Mouse (Mus musculus): ENCODE data around the gene Vamp2.

GRCm38 (mm10) chr11:69106299-69106698 lies 18.0 kb downstream of the Vamp2 start:
- TF ChIP-seq POLR2AphosphoS2 (IDR thresholded peaks at IDR 0.05; ENCODE audit: insufficient read length, low read depth) (no peak), POLR2A (IDR thresholded peaks at IDR 0.05; ENCODE audit: insufficient read length, low read depth) (no peak), E2F4 (IDR thresholded peaks at IDR 0.05; ENCODE audit: insufficient read depth) (no peak), USF1 (IDR thresholded peaks at IDR 0.05; ENCODE audit: low read depth) (no peak), MYOG (IDR thresholded peaks at IDR 0.05; ENCODE audit: control insufficient read depth in 1 of 3, insufficient read depth in 1 of 3, insufficient read length in 2 of 3, low read depth in 2 of 3) (no peak), TCF3 (IDR thresholded peaks at IDR 0.05; ENCODE audit: insufficient read length, low read depth) (no peak), MAX (IDR thresholded peaks at IDR 0.05; ENCODE audit: low read depth) (no peak), MYOD1 (IDR thresholded peaks at IDR 0.05; ENCODE audit: control insufficient read depth in 1 of 3, insufficient read length in 2 of 3, low read depth in 2 of 3) (no peak), TCF12 (IDR thresholded peaks at IDR 0.05; ENCODE audit: insufficient read depth, poor library complexity, severe bottlenecking) (no peak), CEBPB (IDR thresholded peaks at IDR 0.05; ENCODE audit: insufficient read depth, poor library complexity, severe bottlenecking) (no peak)
